Mouse (Mus musculus): ENCODE data around the gene Six1. TPM values are rescaled to one million over a fixed set of nuclear protein-coding genes. Genes with fewer than 3 reads are reported as not detected.

Six1 gene
- polyA plus RNA-seq, 1 experiment from 2014 or later, result 62.4 TPM

DNA sequence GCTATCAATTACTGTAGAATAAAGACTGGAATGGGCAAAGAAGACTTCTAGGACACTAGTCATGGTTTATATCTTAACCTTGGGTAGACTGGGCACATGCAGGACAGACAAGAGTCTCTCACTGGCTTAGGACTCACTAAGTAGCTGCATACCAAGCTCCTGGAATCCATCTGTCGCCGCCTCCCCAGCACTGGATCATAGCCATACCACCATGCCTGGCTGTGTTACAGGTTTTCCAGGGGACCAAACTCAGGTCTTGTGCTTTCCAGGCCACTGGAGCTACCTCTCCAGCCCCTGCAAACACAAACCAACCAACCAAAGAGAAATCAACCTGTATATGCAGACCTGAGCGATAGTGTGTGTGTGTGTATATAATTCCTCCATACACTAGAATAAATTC lies 57.0 kb downstream of the Six1 start:
- H3K9me3 ChIP-seq (replicated peaks; ENCODE audit: control insufficient read depth, low read length), result no peaks in the 10 kb centered on the region
- no peak overlapping the region for H3K4me2 ChIP-seq (ENCODE audit: low read depth, low read length)
- no peak overlapping the region for H3K9ac ChIP-seq (replicated peaks; ENCODE audit: low read length)
- ATAC-seq (replicated peaks; ENCODE audit: insufficient number of reproducible peaks, low FRiP score, low TSS enrichment, low read depth) (no peak), DNase-seq (ENCODE audit: low spot score) (no peak)
- H3K27me3 ChIP-seq (ENCODE audit: control insufficient read depth, insufficient read depth, low read length), result no peaks in the 10 kb centered on the region
- H3K27ac ChIP-seq (replicated peaks; ENCODE audit: low read depth, low read length), result no peak overlapping the region
- no peaks in the 10 kb centered on the region for H3K4me1 ChIP-seq (ENCODE audit: control insufficient read depth, insufficient read depth, low read length)
- WGBS, result 89% methylated on average over 3 of the region's 3 CpGs
- no peaks in the 10 kb centered on the region for H3K36me3 ChIP-seq (replicated peaks; ENCODE audit: control insufficient read depth, insufficient read depth, low read depth, low read length)
- H3K4me3 ChIP-seq (ENCODE audit: low read depth, low read length), result no peak overlapping the region

Other genes with a start within 250 kb of the Six1 start
- gene Six6, start 114.0 kb downstream of the Six1 start, polyA plus RNA-seq (2014; fragmentation: Nextera tagmentation; extraction: Ambion mirVana), result 7.9 and 11.6 TPM in 2 replicates
- gene 4930447C04Rik, start 113.1 kb downstream of the Six1 start, polyA plus RNA-seq (2014; fragmentation: Nextera tagmentation; extraction: Ambion mirVana), result 5.0 and 6.3 TPM in 2 replicates
- 16.9 and 18.1 TPM in 2 replicates for gene Six4, start 59.6 kb upstream of the Six1 start, polyA plus RNA-seq (2014; fragmentation: Nextera tagmentation; extraction: Ambion mirVana)
- 53.0 and 53.4 TPM in 2 replicates for gene Mnat1, start 69.8 kb upstream of the Six1 start, polyA plus RNA-seq (2014; fragmentation: Nextera tagmentation; extraction: Ambion mirVana)
- gene Trmt5, start 232.8 kb upstream of the Six1 start, polyA plus RNA-seq (2014; fragmentation: Nextera tagmentation; extraction: Ambion mirVana), result 23.7 and 28.8 TPM in 2 replicates
- gene Slc38a6, start 232.9 kb upstream of the Six1 start, polyA plus RNA-seq (2014; fragmentation: Nextera tagmentation; extraction: Ambion mirVana), result 11.0 and 12.8 TPM in 2 replicates

Data from embryonic facial prominence, embryonic 11.5 days (tissue).